Mouse (Mus musculus): ENCODE measurements around the gene Adh6b.

Gene Adh6b

GRCm38 (mm10) chr3:138341471-138341870 is at the start of gene Adh6b:
Gene Adh6b, plus strand, starts transcription at chr3:138341775.
- DNase-seq (ENCODE audit: low spot score): no peak

DNA sequence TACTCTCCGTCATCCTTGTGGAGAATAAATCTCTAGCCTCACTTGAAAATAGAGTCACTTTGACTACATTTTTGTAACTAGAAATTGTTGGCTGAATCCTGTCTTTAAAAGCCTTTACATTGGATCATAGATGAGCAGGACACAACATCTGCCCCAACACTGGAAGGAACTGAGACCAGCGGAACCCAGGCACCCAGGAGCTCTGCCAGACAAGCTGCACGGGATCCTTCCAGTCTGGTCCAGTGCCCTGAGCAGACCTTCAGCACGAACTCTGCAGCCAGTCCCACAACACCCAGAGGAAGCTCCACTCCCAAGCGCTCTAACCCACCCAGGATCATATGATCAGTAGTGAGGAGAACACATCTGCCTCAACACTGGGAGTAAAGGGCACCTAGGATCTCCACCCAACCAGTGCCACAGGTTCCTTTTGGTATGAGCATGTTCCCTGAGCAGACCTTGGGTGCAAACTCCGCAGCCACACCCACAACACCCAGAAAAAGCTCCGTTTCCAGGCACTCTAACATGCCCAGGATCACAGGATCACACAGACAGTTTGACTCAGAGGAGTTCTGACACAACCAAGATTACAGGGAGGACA is 48.2 kb upstream of the Adh6b start:
- DNase-seq (ENCODE audit: low spot score): no peak

GRCm38 (mm10) chr3:138300130-138300529 is 41.4 kb upstream of the Adh6b start:
- DNase-seq (ENCODE audit: low spot score): no peak

DNA sequence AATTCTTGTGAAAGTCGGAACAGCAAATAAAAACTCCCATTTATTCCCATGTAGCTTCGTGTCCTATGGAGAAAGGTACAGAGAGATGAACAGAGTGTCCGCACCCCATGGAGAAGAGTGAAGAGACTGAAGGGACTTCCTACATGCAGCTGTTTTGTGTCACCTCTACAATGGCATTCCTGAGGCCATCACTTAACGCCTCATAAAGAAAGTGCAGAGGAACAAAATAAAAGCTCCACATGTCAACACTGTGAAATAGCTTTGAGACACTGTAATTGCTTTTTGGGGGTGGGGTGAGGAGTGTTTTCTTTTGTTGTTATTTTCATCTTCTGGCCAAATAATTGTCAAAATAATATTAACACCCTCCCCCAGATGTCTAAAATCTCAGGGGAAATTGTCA is 38.9 kb upstream of the Adh6b start:
- no peak for DNase-seq (ENCODE audit: low spot score)

DNA sequence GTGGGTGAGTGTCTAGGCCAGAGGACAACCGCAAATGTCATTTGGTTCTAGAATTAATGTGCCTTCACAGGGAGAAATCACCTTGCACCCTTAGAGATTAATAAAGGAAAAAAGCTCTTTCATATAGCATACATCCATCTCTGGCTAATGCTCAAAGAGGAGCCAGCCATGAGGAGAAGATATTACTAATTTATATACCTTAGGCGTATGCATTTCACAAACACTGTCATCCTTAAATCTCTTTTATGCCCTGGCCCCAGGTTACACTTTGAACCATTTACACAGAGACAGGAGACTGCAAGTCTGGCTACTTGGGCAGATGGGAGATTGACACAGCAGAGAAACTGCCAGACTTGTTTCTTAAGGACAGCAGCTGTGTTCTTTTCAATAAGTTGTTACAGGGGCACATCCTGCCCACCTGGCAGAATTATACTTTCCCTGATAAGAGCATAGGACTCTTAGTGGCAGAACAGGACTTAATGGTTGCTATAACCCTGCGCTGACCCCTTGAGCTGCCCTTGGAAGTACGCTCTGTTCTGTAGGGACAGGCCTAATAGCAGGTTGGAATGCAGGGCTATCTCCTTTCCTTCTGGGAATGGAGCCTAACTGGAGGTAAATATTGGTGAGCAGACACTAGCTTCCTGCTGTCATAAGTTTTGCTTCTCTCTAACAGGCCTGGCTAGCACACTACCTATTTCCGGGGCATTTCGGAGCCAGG is 37.6 kb upstream of the Adh6b start:
- DNase-seq (ENCODE audit: low spot score): no peak

GRCm38 (mm10) chr3:138304489-138304871 is 37.1 kb upstream of the Adh6b start:
- DNase-seq (ENCODE audit: low spot score): no peak

DNA sequence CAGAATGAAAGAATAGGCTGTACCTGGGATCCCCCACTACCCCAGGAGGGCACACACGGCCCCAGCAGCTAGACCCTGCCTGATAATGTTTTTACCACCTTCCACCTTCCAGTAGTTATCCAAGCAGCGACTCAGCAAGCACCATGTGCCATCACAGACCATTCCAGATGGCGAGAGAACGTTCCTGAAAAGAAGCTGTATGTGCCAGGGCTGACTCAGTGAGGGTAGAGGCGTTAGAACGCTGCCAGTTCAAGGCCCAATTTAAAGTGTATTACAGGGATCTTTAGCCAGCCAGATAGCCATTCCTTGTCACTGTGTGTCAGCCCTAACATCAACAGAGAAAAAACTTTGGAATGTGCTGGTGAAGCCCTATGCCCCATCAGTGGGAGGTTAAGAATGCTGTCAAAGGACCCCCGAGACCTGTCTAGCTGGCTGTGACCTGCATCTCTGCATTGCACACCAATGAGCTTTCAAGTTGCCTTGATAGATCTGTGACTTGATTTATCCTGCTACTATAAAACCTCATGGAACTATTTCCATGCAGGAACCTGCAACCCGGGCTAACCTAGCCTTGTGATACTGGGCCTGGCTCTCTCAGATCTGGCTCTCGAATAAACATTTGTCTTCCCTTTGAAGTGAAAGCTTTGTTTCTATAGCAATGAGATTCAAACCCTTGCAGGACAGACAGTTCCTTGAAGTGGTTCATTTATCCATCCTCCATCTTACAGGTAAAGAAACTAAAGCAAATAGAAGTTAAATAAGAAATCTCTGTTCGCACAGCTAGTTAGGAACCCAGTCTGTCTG is 35.9 kb upstream of the Adh6b start:
- no peak for DNase-seq (ENCODE audit: low spot score)

DNA sequence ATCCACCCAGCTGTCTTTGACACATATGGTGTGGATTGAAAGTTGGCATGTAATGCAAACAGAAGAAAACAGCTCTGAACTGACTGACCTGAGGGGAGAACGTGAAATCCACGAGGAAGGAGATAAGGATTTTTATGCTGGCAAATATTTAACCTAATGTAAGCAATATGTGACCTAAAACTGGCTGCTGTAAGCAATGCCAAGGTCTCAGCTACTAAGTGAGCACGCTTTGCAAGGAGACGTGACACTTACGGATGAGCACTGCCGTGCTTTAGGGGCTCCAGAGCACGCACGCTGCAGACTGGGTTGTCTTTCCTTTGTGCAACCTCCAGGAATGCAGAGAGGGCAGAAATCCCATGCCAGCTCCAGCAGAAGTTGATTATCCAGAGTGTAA is 35.3 kb upstream of the Adh6b start:
- no peak for DNase-seq (ENCODE audit: low spot score)

- DNase-seq (ENCODE audit: low spot score): no peak
Observed at GRCm38 (mm10) chr3:138309910-138310309, 31.7 kb upstream of the Adh6b start.

DNA sequence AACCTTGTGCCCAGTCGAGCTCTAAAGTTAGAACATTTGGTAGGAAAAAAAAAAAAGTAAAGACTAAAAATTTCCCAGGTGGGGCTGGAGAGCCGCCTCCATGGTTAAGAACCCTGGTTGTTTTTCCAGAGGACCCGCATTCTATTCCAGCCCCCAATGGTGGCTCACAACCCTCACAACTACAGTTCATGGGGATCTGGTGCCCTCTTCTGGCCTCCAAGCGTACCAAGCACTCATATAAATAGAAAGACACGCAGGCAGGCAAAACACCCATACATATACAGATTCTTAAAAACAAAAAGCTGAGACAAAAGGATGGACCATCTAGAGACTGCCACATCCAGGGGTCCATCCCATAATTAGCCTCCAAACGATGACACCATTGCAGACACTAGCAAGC is 30.6 kb upstream of the Adh6b start:
- DNase-seq (ENCODE audit: low spot score): no peak

- DNase-seq (ENCODE audit: low spot score): no peak
Observed at GRCm38 (mm10) chr3:138312965-138313364, 28.6 kb upstream of the Adh6b start, which contains the start of gene Adh6a. Gene Adh6a, plus strand, starts transcription at chr3:138313286.

GRCm38 (mm10) chr3:138316908-138317472 is 24.6 kb upstream of the Adh6b start:
- no peak for DNase-seq (ENCODE audit: low spot score)

- DNase-seq (ENCODE audit: low spot score): no peak
Observed at GRCm38 (mm10) chr3:138325001-138325400, 16.6 kb upstream of the Adh6b start.

- no peak for DNase-seq (ENCODE audit: low spot score)
Observed at GRCm38 (mm10) chr3:138325466-138325865, 16.1 kb upstream of the Adh6b start.

- no peak for DNase-seq (ENCODE audit: low spot score)
Observed at GRCm38 (mm10) chr3:138333910-138334309, 7.7 kb upstream of the Adh6b start.

GRCm38 (mm10) chr3:138334320-138334719 is 7.3 kb upstream of the Adh6b start:
- no peak for DNase-seq (ENCODE audit: low spot score)

DNA sequence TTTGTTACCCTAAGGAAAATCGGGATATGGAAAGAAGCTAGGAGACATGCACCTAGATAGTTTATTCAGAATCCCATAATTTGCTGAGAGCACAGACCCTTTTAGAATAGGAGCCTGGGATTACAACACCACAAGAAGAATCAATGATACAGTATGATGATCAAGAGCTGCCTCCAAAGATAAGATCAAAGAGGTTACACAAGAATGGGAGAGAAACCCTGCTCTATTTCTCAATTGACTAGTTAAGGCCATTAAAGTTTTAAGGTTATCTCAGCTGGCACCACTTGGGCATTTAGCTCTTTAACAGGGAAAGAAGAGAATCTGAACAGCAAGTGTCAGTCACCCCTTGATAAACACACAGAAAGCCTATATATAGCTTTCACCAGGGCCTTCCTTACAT is 6.0 kb upstream of the Adh6b start:
- no peak for DNase-seq (ENCODE audit: low spot score)

GRCm38 (mm10) chr3:138336104-138336754 is 5.3 kb upstream of the Adh6b start:
- no peak for DNase-seq (ENCODE audit: low spot score)

GRCm38 (mm10) chr3:138347041-138347440 is 5.5 kb downstream of the Adh6b start:
- DNase-seq (ENCODE audit: low spot score): no peak

GRCm38 (mm10) chr3:138352012-138352809 is 10.6 kb downstream of the Adh6b start:
- no peak for DNase-seq (ENCODE audit: low spot score)

DNA sequence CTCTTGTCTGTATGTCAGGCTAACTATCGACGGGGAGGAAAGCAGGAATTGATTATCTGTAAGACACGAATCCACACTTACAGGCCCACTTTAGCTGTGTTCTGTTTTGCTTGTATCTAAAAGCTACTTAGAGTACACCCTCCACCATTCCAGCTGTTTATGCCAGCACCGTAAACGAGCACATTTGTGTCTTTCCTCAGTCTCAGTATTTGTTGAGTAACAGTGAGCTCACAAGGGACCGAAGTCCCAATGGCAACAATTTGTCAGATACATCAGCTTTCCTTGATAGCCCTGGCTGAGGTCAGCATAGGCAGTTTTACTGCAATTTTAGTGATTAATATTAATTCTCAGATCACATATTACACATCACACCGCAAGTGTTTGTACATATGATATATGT is 17.3 kb downstream of the Adh6b start:
- no peak for DNase-seq (ENCODE audit: low spot score)

All from c-Kit-positive CD71-positive TER-119-positive erythroid progenitor cells, embryonic 14.5 days (primary cell).